Mouse (Mus musculus) ES-Bruce4 (cell line): ENCODE results near the gene Prss37.

ENCODE experiments used
- CTCF ChIP-seq: IDR thresholded peaks from one replicate; pipeline ENCODE4 v1.8.1; 2011; ENCODE audit warnings: low read depth, low read length
- POLR2A ChIP-seq: IDR thresholded peaks from one replicate; pipeline ENCODE4 v1.8.1; 2011; ENCODE audit warnings: low read length; ENCODE audit not compliant: insufficient read depth

DNA sequence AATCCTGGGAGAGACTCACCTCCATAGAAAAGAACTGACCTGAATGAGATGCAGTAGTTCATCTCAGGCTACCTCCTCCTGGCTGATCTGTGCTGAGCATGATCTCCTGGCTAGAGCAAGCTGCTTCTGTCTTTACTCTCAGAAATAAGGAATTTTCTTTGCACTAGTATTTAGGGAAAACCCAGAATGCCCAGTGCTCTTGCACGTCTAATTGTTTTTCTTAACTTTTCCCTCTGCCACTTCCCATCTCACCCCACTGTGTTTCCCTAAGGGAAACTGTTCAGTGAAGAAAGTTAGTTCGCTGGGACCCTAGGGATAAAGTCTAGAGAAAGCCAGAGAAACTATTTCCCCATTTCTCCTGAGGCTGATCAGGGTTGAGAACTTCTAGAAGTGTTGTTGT lies 35.6 kb upstream of the Prss37 start, which contains the start of gene Olfr461:
- no peak for TF ChIP-seq POLR2A
- TF ChIP-seq CTCF: no peak
